Mouse (Mus musculus): ENCODE measurements around the gene Atp6v0b.

DNA sequence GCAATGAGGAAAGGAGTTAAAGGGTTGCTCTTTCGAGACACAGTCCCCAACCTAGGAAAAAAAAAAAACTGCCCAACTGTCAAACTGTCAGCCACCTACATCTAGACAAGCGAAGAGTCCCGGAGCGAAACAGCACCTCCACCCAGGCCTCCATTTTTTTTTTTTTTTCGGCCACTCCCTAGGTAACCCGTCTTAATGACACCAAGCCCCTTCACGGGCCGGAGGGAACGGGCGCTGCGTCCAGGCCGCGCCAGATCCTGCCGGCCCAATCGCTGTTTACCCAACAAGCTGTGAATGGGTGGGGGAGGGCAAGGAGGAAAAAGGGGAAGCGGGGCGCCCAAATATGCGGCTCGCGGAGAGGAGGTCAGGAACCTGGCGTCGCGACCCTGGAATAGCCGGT lies 489 bp downstream of the Atp6v0b start:
- TF ChIP-seq CTCF (IDR thresholded peaks at IDR 0.05; ENCODE audit: borderline replicate concordance, insufficient read depth, low read length) (no peak), POLR2A (IDR thresholded peaks at IDR 0.05; ENCODE audit: low read depth, low read length) (no peak)

Measured in embryonic fibroblast, embryonic 13.5 days (primary cell).